Mouse (Mus musculus): ENCODE results near the gene Rabgap1l. TPM values are rescaled to one million over a fixed set of nuclear protein-coding genes. Genes with fewer than 3 reads are reported as not detected.

Gene Rabgap1l
- polyA plus RNA-seq, 1 experiment from 2014 or later = 49.4 TPM

GRCm38 (mm10) chr1:160594066-160594465 lies 198.9 kb downstream of the Rabgap1l start:
- no peak for ATAC-seq

DNA sequence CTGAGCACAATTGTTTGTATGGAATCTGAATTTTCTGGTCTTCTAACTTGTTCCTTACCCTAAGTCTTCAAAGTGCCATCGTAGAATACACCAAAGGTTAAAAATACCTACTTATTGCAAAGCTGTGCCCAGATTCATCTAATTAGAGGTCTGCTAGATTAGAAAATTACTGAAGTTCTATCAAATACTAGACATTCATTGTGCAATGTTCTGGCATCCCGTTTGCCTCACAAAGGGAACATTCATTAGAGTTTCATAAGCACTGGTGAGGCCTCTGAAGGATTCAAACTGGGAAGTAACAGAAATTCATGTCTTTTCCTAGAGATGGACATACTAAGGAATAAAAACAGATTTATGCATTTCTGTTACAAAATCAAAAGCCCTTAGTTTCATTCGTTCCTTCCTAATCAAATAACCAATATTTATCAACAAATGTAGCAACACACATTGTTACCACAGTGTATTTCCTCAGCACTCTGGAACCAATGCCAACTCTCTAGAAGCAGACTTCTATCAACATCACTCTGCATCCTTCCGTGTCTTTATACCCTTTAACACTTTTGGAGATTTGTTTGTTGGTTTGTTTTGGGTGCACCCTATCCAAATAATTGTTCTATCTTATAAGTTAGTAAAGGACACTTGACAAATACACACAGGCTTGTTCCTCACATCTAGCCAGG lies 204.0 kb downstream of the Rabgap1l start:
- H3K9ac ChIP-seq (replicated peaks; ENCODE audit: low read depth, low read length) = no peak overlapping the region
- no peak overlapping the region for H3K4me3 ChIP-seq (replicated peaks; ENCODE audit: low read length)
- no peaks in the 10 kb centered on the region for H3K4me1 ChIP-seq (replicated peaks; ENCODE audit: control insufficient read depth, insufficient read depth, low read length)
- no peak overlapping the region for H3K27ac ChIP-seq (ENCODE audit: low read length)
- H3K36me3 ChIP-seq (ENCODE audit: control insufficient read depth, insufficient read depth) = no peaks in the 10 kb centered on the region
- WGBS = 45% methylated on average over 4 of the region's 4 CpGs
- H3K27me3 ChIP-seq (replicated peaks; ENCODE audit: control insufficient read depth, insufficient read depth, low read length) = no peaks in the 10 kb centered on the region
- no peaks in the 10 kb centered on the region for H3K9me3 ChIP-seq (ENCODE audit: control insufficient read depth, low read length)
- H3K4me2 ChIP-seq (ENCODE audit: low read length) = no peak overlapping the region
- ATAC-seq = no peak

More at GRCm38 (mm10) chr1:160594066-160594465, 198.9 kb downstream of the Rabgap1l start:
- 90% methylated on average over 4 of the region's 4 CpGs for WGBS
- H3K27me3 ChIP-seq (replicated peaks; ENCODE audit: control insufficient read depth, insufficient read depth, low read length) = no peaks in the 10 kb centered on the region
- H3K27ac ChIP-seq (ENCODE audit: low read length) = no peak overlapping the region
- no peak overlapping the region for H3K9ac ChIP-seq (replicated peaks; ENCODE audit: low read depth, low read length)
- no peaks in the 10 kb centered on the region for H3K36me3 ChIP-seq (ENCODE audit: control insufficient read depth, insufficient read depth)
- no peaks in the 10 kb centered on the region for H3K4me1 ChIP-seq (replicated peaks; ENCODE audit: control insufficient read depth, insufficient read depth, low read length)
- H3K4me2 ChIP-seq (ENCODE audit: low read length) = no peak overlapping the region
- H3K9me3 ChIP-seq (ENCODE audit: control insufficient read depth, low read length) = no peaks in the 10 kb centered on the region
- H3K4me3 ChIP-seq (replicated peaks; ENCODE audit: low read length) = no peak overlapping the region

GRCm38 (mm10) chr1:160579309-160580233 lies 213.4 kb downstream of the Rabgap1l start:
- H3K9ac ChIP-seq (replicated peaks; ENCODE audit: low read depth, low read length) = no peak overlapping the region
- WGBS = 44% methylated on average over 12 of the region's 12 CpGs
- H3K9me3 ChIP-seq (ENCODE audit: control insufficient read depth, low read length) = no peaks in the 10 kb centered on the region
- ATAC-seq = peak; percentile 55
- H3K4me1 ChIP-seq (replicated peaks; ENCODE audit: control insufficient read depth, insufficient read depth, low read length) = no peaks in the 10 kb centered on the region; the same call in 1 of the 2 replicates
- no peaks in the 10 kb centered on the region for H3K36me3 ChIP-seq (ENCODE audit: control insufficient read depth, insufficient read depth)
- no peaks in the 10 kb centered on the region for H3K27me3 ChIP-seq (replicated peaks; ENCODE audit: control insufficient read depth, insufficient read depth, low read length)
- peak overlapping the region; percentile 23 for H3K4me2 ChIP-seq (ENCODE audit: low read length)
- H3K27ac ChIP-seq (ENCODE audit: low read length) = peak overlapping the region; percentile 7
- peak overlapping the region; percentile 21 for H3K4me3 ChIP-seq (replicated peaks; ENCODE audit: low read length)

- ATAC-seq = no peak
- H3K36me3 ChIP-seq (ENCODE audit: control insufficient read depth, insufficient read depth) = no peaks in the 10 kb centered on the region
- H3K27me3 ChIP-seq (replicated peaks; ENCODE audit: control insufficient read depth, insufficient read depth, low read length) = no peaks in the 10 kb centered on the region
- H3K27ac ChIP-seq (ENCODE audit: low read length) = no peak overlapping the region
- H3K4me3 ChIP-seq (replicated peaks; ENCODE audit: low read length) = no peak overlapping the region
- H3K4me2 ChIP-seq (ENCODE audit: low read length) = no peak overlapping the region
- H3K9ac ChIP-seq (replicated peaks; ENCODE audit: low read depth, low read length) = no peak overlapping the region
- no peaks in the 10 kb centered on the region for H3K9me3 ChIP-seq (ENCODE audit: control insufficient read depth, low read length)
- WGBS = 86% methylated on average over 4 of the region's 4 CpGs
- no peaks in the 10 kb centered on the region; the same call in 1 of the 2 replicates for H3K4me1 ChIP-seq (replicated peaks; ENCODE audit: control insufficient read depth, insufficient read depth, low read length)
Observed at GRCm38 (mm10) chr1:160576124-160576523, 216.9 kb downstream of the Rabgap1l start.

DNA sequence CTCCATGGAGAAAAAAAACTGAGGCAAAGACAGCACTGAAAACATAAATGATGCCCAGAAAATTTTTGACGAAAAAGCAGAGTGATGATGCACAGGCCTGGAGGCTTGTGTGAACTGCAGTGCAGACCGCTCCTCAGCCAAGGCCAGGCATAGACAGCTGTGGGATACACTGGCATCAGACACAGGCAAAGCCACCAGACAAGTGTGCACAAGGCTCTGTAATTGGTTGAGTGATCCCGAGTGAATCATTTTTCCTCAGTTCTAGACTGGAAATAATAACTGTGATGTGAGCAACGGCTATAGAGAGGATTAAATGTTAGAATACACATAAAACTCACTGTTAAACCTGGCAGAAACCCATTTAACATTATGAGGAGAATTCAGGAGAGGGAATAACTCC lies 219.0 kb downstream of the Rabgap1l start:
- WGBS = 63% methylated on average over 4 of the region's 4 CpGs
- H3K4me2 ChIP-seq (ENCODE audit: low read length) = no peak overlapping the region
- no peak for ATAC-seq
- no peaks in the 10 kb centered on the region for H3K9me3 ChIP-seq (ENCODE audit: control insufficient read depth, low read length)
- no peak overlapping the region for H3K4me3 ChIP-seq (replicated peaks; ENCODE audit: low read length)
- no peaks in the 10 kb centered on the region for H3K27me3 ChIP-seq (replicated peaks; ENCODE audit: control insufficient read depth, insufficient read depth, low read length)
- H3K9ac ChIP-seq (replicated peaks; ENCODE audit: low read depth, low read length) = no peak overlapping the region
- no peaks in the 10 kb centered on the region for H3K36me3 ChIP-seq (ENCODE audit: control insufficient read depth, insufficient read depth)
- no peak overlapping the region for H3K27ac ChIP-seq (ENCODE audit: low read length)
- H3K4me1 ChIP-seq (replicated peaks; ENCODE audit: control insufficient read depth, insufficient read depth, low read length) = no peaks in the 10 kb centered on the region

- Histone ChIP-seq H3K4me2 (ENCODE audit: low read length) (no peak overlapping the region), H3K36me3 (ENCODE audit: control insufficient read depth, insufficient read depth) (no peaks in the 10 kb centered on the region), H3K27me3 (replicated peaks; ENCODE audit: control insufficient read depth, insufficient read depth, low read length) (no peaks in the 10 kb centered on the region), H3K4me1 (replicated peaks; ENCODE audit: control insufficient read depth, insufficient read depth, low read length) (no peaks in the 10 kb centered on the region), H3K4me3 (replicated peaks; ENCODE audit: low read length) (no peak overlapping the region), H3K9ac (replicated peaks; ENCODE audit: low read depth, low read length) (no peak overlapping the region), H3K9me3 (ENCODE audit: control insufficient read depth, low read length) (no peaks in the 10 kb centered on the region), H3K27ac (ENCODE audit: low read length) (no peak overlapping the region)
- no peak for ATAC-seq
- WGBS = 4% methylated on average over 4 of the region's 4 CpGs
Observed at GRCm38 (mm10) chr1:160566458-160566857, 226.6 kb downstream of the Rabgap1l start.

GRCm38 (mm10) chr1:160561381-160561780 lies 231.6 kb downstream of the Rabgap1l start:
- no peaks in the 10 kb centered on the region for H3K9me3 ChIP-seq (ENCODE audit: control insufficient read depth, low read length)

DNA sequence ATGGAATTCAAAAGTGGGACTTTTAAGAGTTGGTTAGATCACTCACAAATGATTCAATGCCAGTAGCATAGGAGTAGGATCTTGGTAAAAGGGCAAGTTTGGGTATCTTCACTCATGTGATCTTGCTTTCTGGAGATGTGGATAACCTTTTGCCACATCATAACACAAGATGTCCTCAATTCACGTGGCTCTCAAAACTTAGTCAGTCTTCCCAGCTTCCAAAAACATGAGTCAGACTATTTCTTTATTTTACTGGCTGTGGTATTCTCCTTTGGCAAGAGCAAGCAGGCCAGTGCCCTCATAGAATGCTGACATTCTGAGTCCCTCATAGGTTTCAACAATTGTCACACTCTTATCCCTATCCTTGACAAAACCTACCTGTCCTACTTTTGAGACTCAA lies 242.4 kb downstream of the Rabgap1l start:
- no peak overlapping the region for H3K27ac ChIP-seq (ENCODE audit: low read length)
- no peak overlapping the region for H3K9ac ChIP-seq (replicated peaks; ENCODE audit: low read depth, low read length)
- no peaks in the 10 kb centered on the region for H3K36me3 ChIP-seq (ENCODE audit: control insufficient read depth, insufficient read depth)
- H3K9me3 ChIP-seq (ENCODE audit: control insufficient read depth, low read length) = no peaks in the 10 kb centered on the region
- H3K4me1 ChIP-seq (replicated peaks; ENCODE audit: control insufficient read depth, insufficient read depth, low read length) = 0 out of 2 replicates have a peak, but pooled peaks cover 3% of the 10 kb centered on the region
- no peak overlapping the region for H3K4me3 ChIP-seq (replicated peaks; ENCODE audit: low read length)
- H3K27me3 ChIP-seq (replicated peaks; ENCODE audit: control insufficient read depth, insufficient read depth, low read length) = no peaks in the 10 kb centered on the region
- WGBS = 87% methylated on average over 1 of the region's 1 CpGs
- ATAC-seq = no peak
- H3K4me2 ChIP-seq (ENCODE audit: low read length) = no peak overlapping the region

More at GRCm38 (mm10) chr1:160561381-160561780, 231.6 kb downstream of the Rabgap1l start:
- H3K4me2 ChIP-seq (ENCODE audit: low read length) = no peak overlapping the region
- no peaks in the 10 kb centered on the region for H3K36me3 ChIP-seq (ENCODE audit: control insufficient read depth, insufficient read depth)
- no peaks in the 10 kb centered on the region for H3K27me3 ChIP-seq (replicated peaks; ENCODE audit: control insufficient read depth, insufficient read depth, low read length)
- H3K9ac ChIP-seq (replicated peaks; ENCODE audit: low read depth, low read length) = no peak overlapping the region
- no peak overlapping the region for H3K4me3 ChIP-seq (replicated peaks; ENCODE audit: low read length)
- H3K27ac ChIP-seq (ENCODE audit: low read length) = no peak overlapping the region
- no peak for ATAC-seq
- WGBS = 61% methylated on average over 1 of the region's 1 CpGs
- no peaks in the 10 kb centered on the region for H3K4me1 ChIP-seq (replicated peaks; ENCODE audit: control insufficient read depth, insufficient read depth, low read length)
